Mouse (Mus musculus) MEL (cell line): ENCODE results near the gene C1ra. TPM values are rescaled to one million over a fixed set of nuclear protein-coding genes. Genes with fewer than 3 reads are reported as not detected.
A peak's percentile ranks its signal among the peaks of the same experiment; 100 is the strongest.

ENCODE experiments used
- DNase-seq: peaks from one replicate; pipeline ENCODE4 v3.0.0; 2011; ENCODE audit warnings: low read depth, low spot score
- H3K27ac ChIP-seq: 2 replicates; pipeline ENCODE4 v1.5.1; 2012; ENCODE audit warnings: low read depth, mild to moderate bottlenecking, control low read depth, low read length, moderate library complexity; ENCODE audit not compliant: control insufficient read depth
- H3K27me3 ChIP-seq, 2 experiments: fragments of 150-350 bp in 1 of 2; sonication (generic) in 1 of 2; 2 replicates each; pipeline ENCODE4 v1.6.1; 2012; ENCODE audit warnings: low read length in 2 of 2, mild to moderate bottlenecking in 2 of 2, improper control_type of control experiment in 1 of 2, moderate library complexity in 1 of 2; ENCODE audit not compliant: insufficient read depth in 2 of 2, control insufficient read depth in 1 of 2
- H3K36me3 ChIP-seq, 2 experiments: 2 replicates each; pipeline ENCODE4 v1.6.1; 2012 to 2014; ENCODE audit warnings: low read length in 2 of 2, improper control_type of control experiment in 1 of 2, inconsistent platforms in 1 of 2, mild to moderate bottlenecking in 1 of 2; ENCODE audit not compliant: insufficient read depth in 2 of 2, control insufficient read depth in 1 of 2
- H3K4me1 ChIP-seq, 2 experiments: fragments of 150-350 bp in 1 of 2; sonication (generic) in 1 of 2; 2 replicates each; pipeline ENCODE4 v1.6.1; 2012; ENCODE audit warnings: low read length in 2 of 2, improper control_type of control experiment in 1 of 2, mild to moderate bottlenecking in 1 of 2; ENCODE audit not compliant: insufficient read depth in 2 of 2, control insufficient read depth in 1 of 2
- H3K4me3 ChIP-seq, 2 experiments: fragments of 150-350 bp in 1 of 2; sonication (generic) in 1 of 2; 2 replicates each; pipeline ENCODE4 v1.5.1; 2012; ENCODE audit warnings: low read depth in 2 of 2, low read length in 2 of 2, mild to moderate bottlenecking in 2 of 2, moderate library complexity in 2 of 2, control low read depth in 1 of 2, improper control_type of control experiment in 1 of 2; ENCODE audit not compliant: control insufficient read depth in 1 of 2, insufficient read depth in 1 of 2
- H3K79me2 ChIP-seq: 2 replicates; pipeline ENCODE4 v1.6.1; 2012; ENCODE audit warnings: mild to moderate bottlenecking, low read length, moderate library complexity; ENCODE audit not compliant: control insufficient read depth, poor library complexity, insufficient read depth
- H3K9ac ChIP-seq: 2 replicates; pipeline ENCODE4 v1.6.1; 2012; ENCODE audit warnings: low read depth, mild to moderate bottlenecking, control low read depth, low read length, moderate library complexity; ENCODE audit not compliant: control insufficient read depth, poor library complexity, severe bottlenecking
- H3K9me3 ChIP-seq: fragments of 150-350 bp; sonication (generic); replicated peaks from 2 replicates; pipeline ENCODE4 v1.6.1; 2012; ENCODE audit warnings: mild to moderate bottlenecking, low read length, improper control_type of control experiment, moderate library complexity; ENCODE audit not compliant: insufficient read depth
- CHD2 ChIP-seq: IDR thresholded peaks from 2 replicates; pipeline ENCODE4 v1.6.1; 2011; ENCODE audit warnings: low read length, improper control_type of control experiment
- CTCF ChIP-seq, 3 experiments: IDR thresholded peaks in 2 of 3; conservative IDR thresholded peaks in 1 of 3; 2 replicates each; pipeline ENCODE4 v1.5.1; 2011 to 2012; ENCODE audit warnings: low read length in 3 of 3, low read depth in 2 of 3, mild to moderate bottlenecking in 2 of 3, improper control_type of control experiment in 1 of 3, inconsistent platforms in 1 of 3, mixed read lengths in 1 of 3, moderate library complexity in 1 of 3; ENCODE audit not compliant: control insufficient read depth in 1 of 3, insufficient read depth in 1 of 3, poor library complexity in 1 of 3, severe bottlenecking in 1 of 3
- E2F4 ChIP-seq: IDR thresholded peaks from 2 replicates; pipeline ENCODE4 v1.6.1; 2011; ENCODE audit warnings: low read depth, low read length, improper control_type of control experiment, borderline replicate concordance
- ELF1 ChIP-seq: IDR thresholded peaks from 2 replicates; pipeline ENCODE4 v1.6.1; 2014; ENCODE audit warnings: low read depth, mild to moderate bottlenecking, inconsistent platforms, low read length, improper control_type of control experiment, moderate library complexity
- ETS1 ChIP-seq: IDR thresholded peaks from 2 replicates; pipeline ENCODE4 v1.6.1; 2012; ENCODE audit warnings: low read depth, mild to moderate bottlenecking, inconsistent platforms, low read length, improper control_type of control experiment, moderate library complexity
- HCFC1 ChIP-seq: IDR thresholded peaks from 2 replicates; pipeline ENCODE4 v1.6.1; 2012; ENCODE audit warnings: low read depth, mild to moderate bottlenecking, inconsistent platforms, low read length, improper control_type of control experiment, moderate library complexity
- JUND ChIP-seq: IDR thresholded peaks from 2 replicates; pipeline ENCODE4 v1.6.1; 2011; ENCODE audit warnings: low read depth, mild to moderate bottlenecking, improper control_type of control experiment, low read length
- MAFK ChIP-seq: IDR thresholded peaks from 2 replicates; pipeline ENCODE4 v1.6.1; 2011; ENCODE audit warnings: low read depth, mild to moderate bottlenecking, low read length, improper control_type of control experiment, borderline replicate concordance
- MAZ ChIP-seq: IDR thresholded peaks from 2 replicates; pipeline ENCODE4 v1.6.1; 2012; ENCODE audit warnings: low read depth, mild to moderate bottlenecking, inconsistent platforms, low read length, improper control_type of control experiment
- MEF2A ChIP-seq: IDR thresholded peaks from 2 replicates; pipeline ENCODE4 v1.6.1; 2014; ENCODE audit warnings: low read depth, mild to moderate bottlenecking, inconsistent platforms, low read length, improper control_type of control experiment; ENCODE audit not compliant: poor library complexity, insufficient replicate concordance, severe bottlenecking; ENCODE audit errors: extremely low read depth
- MYB ChIP-seq: IDR thresholded peaks from 2 replicates; pipeline ENCODE4 v1.6.1; 2011; ENCODE audit warnings: mild to moderate bottlenecking, low read depth, low read length, improper control_type of control experiment
- MYC ChIP-seq: IDR thresholded peaks from 2 replicates; pipeline ENCODE4 v1.6.1; 2011; ENCODE audit warnings: low read depth, mild to moderate bottlenecking, low read length, improper control_type of control experiment, moderate library complexity
- NELFE ChIP-seq: IDR thresholded peaks from 2 replicates; pipeline ENCODE4 v1.6.1; 2011; ENCODE audit warnings: low read depth, low read length, improper control_type of control experiment
- NRF1 ChIP-seq: IDR thresholded peaks from 2 replicates; pipeline ENCODE4 v1.6.1; 2014; ENCODE audit warnings: low read depth, mild to moderate bottlenecking, inconsistent platforms, low read length, improper control_type of control experiment, moderate library complexity; ENCODE audit not compliant: poor library complexity, insufficient read depth, severe bottlenecking
- POLR2A ChIP-seq, 2 experiments: IDR thresholded peaks; 2 replicates each; pipeline ENCODE4 v1.6.1; 2011 to 2012; ENCODE audit warnings: low read length in 2 of 2, mild to moderate bottlenecking in 2 of 2, control low read depth in 1 of 2, improper control_type of control experiment in 1 of 2, low read depth in 1 of 2, moderate library complexity in 1 of 2; ENCODE audit not compliant: control insufficient read depth in 1 of 2, insufficient read depth in 1 of 2, poor library complexity in 1 of 2
- RAD21 ChIP-seq: IDR thresholded peaks from 2 replicates; pipeline ENCODE4 v1.6.1; 2011; ENCODE audit warnings: mild to moderate bottlenecking, low read depth, low read length, improper control_type of control experiment
- RCOR1 ChIP-seq: IDR thresholded peaks from 2 replicates; pipeline ENCODE4 v1.6.1; 2012; ENCODE audit warnings: low read depth, mild to moderate bottlenecking, inconsistent platforms, low read length, improper control_type of control experiment
- SMC3 ChIP-seq: IDR thresholded peaks from 2 replicates; pipeline ENCODE4 v1.6.1; 2011; ENCODE audit warnings: low read depth, low read length, improper control_type of control experiment
- UBTF ChIP-seq: IDR thresholded peaks from 2 replicates; pipeline ENCODE4 v1.6.1; 2012; ENCODE audit warnings: low read depth, mild to moderate bottlenecking, inconsistent platforms, low read length, improper control_type of control experiment, moderate library complexity, borderline replicate concordance; ENCODE audit not compliant: insufficient read depth
- USF1 ChIP-seq: IDR thresholded peaks from 2 replicates; pipeline ENCODE4 v1.6.1; 2014; ENCODE audit warnings: low read depth, mild to moderate bottlenecking, inconsistent platforms, low read length, improper control_type of control experiment, moderate library complexity
- USF2 ChIP-seq, 2 experiments: IDR thresholded peaks; 2 replicates each; pipeline ENCODE4 v1.6.1; 2011 to 2012; ENCODE audit warnings: improper control_type of control experiment in 2 of 2, low read length in 2 of 2, borderline replicate concordance in 1 of 2, inconsistent platforms in 1 of 2, low read depth in 1 of 2, mild to moderate bottlenecking in 1 of 2; ENCODE audit not compliant: insufficient read depth in 1 of 2
- ZC3H11A ChIP-seq: IDR thresholded peaks from 2 replicates; pipeline ENCODE4 v1.6.1; 2012; ENCODE audit warnings: low read depth, mild to moderate bottlenecking, inconsistent platforms, low read length, improper control_type of control experiment
- ZNF384 ChIP-seq: IDR thresholded peaks from 2 replicates; pipeline ENCODE4 v1.6.1; 2012; ENCODE audit warnings: low read depth, mild to moderate bottlenecking, inconsistent platforms, low read length, improper control_type of control experiment
- polyA plus RNA-seq, 2 experiments: library from polyadenylated mRNA; stranded (reverse) in 1 of 2; unstranded in 1 of 2; fragments of >175 nt in 1 of 2; fragments of >200 nt in 1 of 2; gene quantifications; 2 replicates each; pipeline versions ENCODE4 v1.2.1 to v1.2.4; 2012; ENCODE audit warnings: low replicate concordance in 2 of 2, low read depth in 1 of 2; ENCODE audit not compliant: insufficient read length in 2 of 2, insufficient read depth in 1 of 2, missing spikeins in 1 of 2
- total RNA-seq: library from RNA; depleted of rRNA; stranded (reverse); fragments of 300-350 nt; gene quantifications from 2 replicates; pipeline ENCODE4 v1.2.3, GENCODE M21; 2012

Gene C1ra
- total and polyA plus RNA-seq, 3 experiments: 0.19 to 0.28 TPM; not detected in 1

GRCm38 (mm10) chr6:124488952-124489351 lies 23.3 kb upstream of the C1ra start:
- H3K36me3 ChIP-seq: peaks cover 0 to 13% of the 10 kb centered on the region in 2 experiments; a peak in 2 of 4 replicates
- peaks cover 5 to 21% of the 10 kb centered on the region in 2 experiments for H3K4me1 ChIP-seq
- no peak overlapping the region for H3K9ac ChIP-seq
- TF ChIP-seq RAD21 (no peak), ZNF384 (peak; percentile 65)
- H3K79me2 ChIP-seq: no peaks in the 10 kb centered on the region
- no peaks in the 10 kb centered on the region for H3K9me3 ChIP-seq
- no peak overlapping the region for H3K4me3 ChIP-seq
- H3K27ac ChIP-seq: no peak overlapping the region
- no peaks in the 10 kb centered on the region for H3K27me3 ChIP-seq
- no peak for DNase-seq

GRCm38 (mm10) chr6:124491427-124491826 lies 20.8 kb upstream of the C1ra start:
- no peaks in the 10 kb centered on the region for H3K79me2 ChIP-seq
- no peaks in the 10 kb centered on the region for H3K9me3 ChIP-seq
- no peaks in the 10 kb centered on the region for H3K27me3 ChIP-seq
- H3K27ac ChIP-seq: no peak overlapping the region
- no peak overlapping the region for H3K4me3 ChIP-seq
- DNase-seq: no peak
- no peak overlapping the region for H3K9ac ChIP-seq
- TF ChIP-seq MEF2A (no peak), MAFK (no peak), RCOR1 (no peak), POLR2A (IDR thresholded peaks at IDR 0.05; ENCODE audit: control insufficient read depth in 1 of 2, insufficient read depth in 1 of 2, low read depth in 1 of 2, low read length in 2 of 2, poor library complexity in 1 of 2) (no peak)
- peaks cover 5 to 21% of the 10 kb centered on the region in 2 experiments for H3K4me1 ChIP-seq
- H3K36me3 ChIP-seq: peaks cover 0 to 13% of the 10 kb centered on the region in 2 experiments; a peak in 2 of 4 replicates

- Histone ChIP-seq H3K79me2 (no peaks in the 10 kb centered on the region), H3K9ac (peak within 1 kb of the TSS; percentile 65), H3K27ac (peak within 1 kb of the TSS; percentile 33), H3K4me3 (peak within 1 kb of the TSS; percentile 18; a peak in 3 of 4 replicates), H3K27me3 (no peaks in the 10 kb centered on the region), H3K36me3 (peaks cover 0 to 7% of the 10 kb centered on the region in 2 experiments; a peak in 2 of 4 replicates), H3K4me1 (peaks cover 3 to 19% of the 10 kb centered on the region in 2 experiments), H3K9me3 (no peaks in the 10 kb centered on the region)
- peak; percentile 93 for DNase-seq
- TF ChIP-seq MYB (no peak), JUND (peak; percentile 62; the same call in 1 of the 2 replicates), CHD2 (no peak), MAFK (no peak), NELFE (peak; percentile 57), USF1 (peak; percentile 63), CTCF (IDR thresholded peaks at IDR 0.05 in 2 of 3, conservative IDR thresholded peaks at IDR 0.05 in 1 of 3; ENCODE audit: control insufficient read depth in 1 of 3, insufficient read depth in 1 of 3, low read depth in 2 of 3, low read length in 3 of 3, poor library complexity in 1 of 3, severe bottlenecking in 1 of 3) (peak; percentile 76 to 92 (median 90)), MAZ (peak; percentile 50; the same call in 1 of the 2 replicates), MYC (peak; percentile 97), ZNF384 (no peak; the same call in 1 of the 2 replicates), SMC3 (peak; percentile 96), UBTF (no peak), ETS1 (peak; percentile 34; the same call in 1 of the 2 replicates), ZC3H11A (peak; percentile 68), RCOR1 (no peak), USF2 (IDR thresholded peaks at IDR 0.05; ENCODE audit: borderline replicate concordance in 1 of 2, insufficient read depth in 1 of 2, low read depth in 1 of 2, low read length in 2 of 2) (no peak), ELF1 (no peak), HCFC1 (peak; percentile 64; the same call in 1 of the 2 replicates), E2F4 (no peak), NRF1 (no peak)
Measured at GRCm38 (mm10) chr6:124492842-124493561, 19.2 kb upstream of the C1ra start, which contains the start of gene C1rl. TSS of gene C1rl (plus strand) at chr6:124493113.
